Mouse (Mus musculus): ENCODE results near the gene Lgr6. TPM values are rescaled to one million over a fixed set of nuclear protein-coding genes. Genes with fewer than 3 reads are reported as not detected.

Lgr6 gene
- polyA plus RNA-seq, 1 experiment, result 0.06 TPM

- Histone ChIP-seq H3K4me3 (ENCODE audit: low read depth, low read length) (no peak overlapping the region), H3K27ac (ENCODE audit: insufficient read depth, low read depth, low read length) (no peak overlapping the region), H3K36me3 (ENCODE audit: control insufficient read depth, insufficient read depth, low read length) (no peaks in the 10 kb centered on the region), H3K4me1 (ENCODE audit: control insufficient read depth, insufficient read depth, insufficient read length, low read length) (no peaks in the 10 kb centered on the region), H3K27me3 (ENCODE audit: control insufficient read depth, insufficient read depth, low read length) (no peaks in the 10 kb centered on the region)
- WGBS, result 92% methylated on average over 4 of the region's 4 CpGs
- TF ChIP-seq CTCF (IDR thresholded peaks at IDR 0.05; ENCODE audit: extremely low read depth, insufficient read length, insufficient replicate concordance, low read depth, low read length) (no peak), POLR2A (IDR thresholded peaks at IDR 0.05; ENCODE audit: low read depth, low read length) (no peak)
These were observed 109.6 kb downstream of the Lgr6 start for GRCm38 (mm10) chr1:134995437-134995836.

- Histone ChIP-seq H3K27ac (ENCODE audit: insufficient read depth, low read depth, low read length) (no peak overlapping the region), H3K27me3 (ENCODE audit: control insufficient read depth, insufficient read depth, low read length) (no peaks in the 10 kb centered on the region), H3K4me1 (ENCODE audit: control insufficient read depth, insufficient read depth, insufficient read length, low read length) (no peaks in the 10 kb centered on the region), H3K4me3 (ENCODE audit: low read depth, low read length) (no peak overlapping the region), H3K36me3 (ENCODE audit: control insufficient read depth, insufficient read depth, low read length) (no peaks in the 10 kb centered on the region)
- WGBS, result 71% methylated on average over 3 of the region's 3 CpGs
- no peak for TF ChIP-seq CTCF (IDR thresholded peaks at IDR 0.05; ENCODE audit: extremely low read depth, insufficient read length, insufficient replicate concordance, low read depth, low read length)
- TF ChIP-seq POLR2A (IDR thresholded peaks at IDR 0.05; ENCODE audit: low read depth, low read length), result no peak
These were observed 110.3 kb downstream of the Lgr6 start for GRCm38 (mm10) chr1:134994739-134995138.

GRCm38 (mm10) chr1:134992046-134992645, 112.9 kb downstream of the Lgr6 start:
- H3K27ac ChIP-seq (ENCODE audit: insufficient read depth, low read depth, low read length), result no peak overlapping the region
- H3K27me3 ChIP-seq (ENCODE audit: control insufficient read depth, insufficient read depth, low read length), result peaks cover 10% of the 10 kb centered on the region
- no peak overlapping the region for H3K4me3 ChIP-seq (ENCODE audit: low read depth, low read length)
- H3K36me3 ChIP-seq (ENCODE audit: control insufficient read depth, insufficient read depth, low read length), result no peaks in the 10 kb centered on the region
- peaks cover 9% of the 10 kb centered on the region for H3K4me1 ChIP-seq (ENCODE audit: control insufficient read depth, insufficient read depth, insufficient read length, low read length)
- TF ChIP-seq CTCF (IDR thresholded peaks at IDR 0.05; ENCODE audit: extremely low read depth, insufficient read length, insufficient replicate concordance, low read depth, low read length) (no peak), POLR2A (IDR thresholded peaks at IDR 0.05; ENCODE audit: low read depth, low read length) (no peak)
- 43% methylated on average over 8 of the region's 8 CpGs for WGBS

DNA sequence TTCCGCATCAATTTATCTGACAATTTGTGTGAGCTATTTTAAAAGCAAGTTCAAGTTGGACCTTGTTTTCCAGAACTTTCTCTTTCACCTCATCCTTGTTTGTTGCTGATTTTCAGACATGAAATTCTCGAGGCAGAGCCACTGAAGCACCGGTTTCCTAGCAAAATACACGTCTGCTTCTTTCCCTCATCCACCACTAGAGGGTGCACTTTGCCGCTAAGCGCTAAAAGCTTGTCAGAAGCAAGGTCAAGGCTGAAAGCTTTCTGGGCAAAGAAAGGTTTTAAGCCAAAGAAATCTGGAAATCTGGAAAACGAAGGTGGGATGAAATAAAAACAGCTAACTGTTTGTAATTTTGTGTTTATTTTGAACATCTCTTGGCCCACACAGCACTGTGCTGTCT, 115.7 kb downstream of the Lgr6 start:
- Histone ChIP-seq H3K27ac (ENCODE audit: insufficient read depth, low read depth, low read length) (no peak overlapping the region), H3K4me1 (ENCODE audit: control insufficient read depth, insufficient read depth, insufficient read length, low read length) (peaks cover 10% of the 10 kb centered on the region), H3K36me3 (ENCODE audit: control insufficient read depth, insufficient read depth, low read length) (no peaks in the 10 kb centered on the region), H3K4me3 (ENCODE audit: low read depth, low read length) (no peak overlapping the region), H3K27me3 (ENCODE audit: control insufficient read depth, insufficient read depth, low read length) (peaks cover 12% of the 10 kb centered on the region)
- TF ChIP-seq POLR2A (IDR thresholded peaks at IDR 0.05; ENCODE audit: low read depth, low read length) (no peak), CTCF (IDR thresholded peaks at IDR 0.05; ENCODE audit: extremely low read depth, insufficient read length, insufficient replicate concordance, low read depth, low read length) (peak; percentile 65; the same call in 1 of the 2 replicates)
- 8% methylated on average over 7 of the region's 7 CpGs for WGBS

DNA sequence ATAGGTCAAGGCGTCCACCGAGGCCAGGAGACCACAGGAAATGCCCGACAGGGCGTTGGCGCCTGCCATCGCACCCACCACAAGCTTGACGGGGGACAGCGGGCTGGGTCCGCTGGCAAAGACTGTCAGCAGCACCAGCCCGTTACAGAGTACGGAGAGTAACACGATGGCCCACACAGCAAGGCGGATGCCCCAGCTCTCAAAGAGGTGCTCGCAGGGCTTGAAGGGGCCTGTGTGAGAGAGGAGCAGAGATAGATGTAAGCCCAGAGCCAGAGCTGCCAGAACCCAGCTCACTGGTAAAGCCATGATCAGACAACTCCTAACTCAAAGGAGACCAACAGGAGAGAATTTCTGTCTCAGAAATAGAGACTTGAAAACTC, 117.1 kb downstream of the Lgr6 start:
- H3K27me3 ChIP-seq (ENCODE audit: control insufficient read depth, insufficient read depth, low read length), result peaks cover 12% of the 10 kb centered on the region
- no peak for TF ChIP-seq POLR2A (IDR thresholded peaks at IDR 0.05; ENCODE audit: low read depth, low read length)
- TF ChIP-seq CTCF (IDR thresholded peaks at IDR 0.05; ENCODE audit: extremely low read depth, insufficient read length, insufficient replicate concordance, low read depth, low read length), result no peak
- H3K4me1 ChIP-seq (ENCODE audit: control insufficient read depth, insufficient read depth, insufficient read length, low read length), result peaks cover 10% of the 10 kb centered on the region
- H3K36me3 ChIP-seq (ENCODE audit: control insufficient read depth, insufficient read depth, low read length), result no peaks in the 10 kb centered on the region
- no peak overlapping the region for H3K27ac ChIP-seq (ENCODE audit: insufficient read depth, low read depth, low read length)
- peak overlapping the region; percentile 59 for H3K4me3 ChIP-seq (ENCODE audit: low read depth, low read length)
- WGBS, result 14% methylated on average over 14 of the region's 14 CpGs

GRCm38 (mm10) chr1:134987173-134987961, 117.7 kb downstream of the Lgr6 start:
- Histone ChIP-seq H3K27ac (ENCODE audit: insufficient read depth, low read depth, low read length) (no peak overlapping the region), H3K4me3 (ENCODE audit: low read depth, low read length) (peak overlapping the region; percentile 59), H3K4me1 (ENCODE audit: control insufficient read depth, insufficient read depth, insufficient read length, low read length) (peaks cover 10% of the 10 kb centered on the region), H3K27me3 (ENCODE audit: control insufficient read depth, insufficient read depth, low read length) (peaks cover 12% of the 10 kb centered on the region), H3K36me3 (ENCODE audit: control insufficient read depth, insufficient read depth, low read length) (no peaks in the 10 kb centered on the region)
- 26% methylated on average over 48 of the region's 48 CpGs for WGBS
- TF ChIP-seq CTCF (IDR thresholded peaks at IDR 0.05; ENCODE audit: extremely low read depth, insufficient read length, insufficient replicate concordance, low read depth, low read length) (no peak), POLR2A (IDR thresholded peaks at IDR 0.05; ENCODE audit: low read depth, low read length) (no peak)

- Histone ChIP-seq H3K36me3 (ENCODE audit: control insufficient read depth, insufficient read depth, low read length) (peaks cover 9% of the 10 kb centered on the region), H3K4me3 (ENCODE audit: low read depth, low read length) (no peak overlapping the region), H3K27ac (ENCODE audit: insufficient read depth, low read depth, low read length) (no peak overlapping the region), H3K27me3 (ENCODE audit: control insufficient read depth, insufficient read depth, low read length) (no peaks in the 10 kb centered on the region), H3K4me1 (ENCODE audit: control insufficient read depth, insufficient read depth, insufficient read length, low read length) (no peaks in the 10 kb centered on the region)
- 74% methylated on average over 1 of the region's 1 CpGs for WGBS
- TF ChIP-seq CTCF (IDR thresholded peaks at IDR 0.05; ENCODE audit: extremely low read depth, insufficient read length, insufficient replicate concordance, low read depth, low read length) (no peak), POLR2A (IDR thresholded peaks at IDR 0.05; ENCODE audit: low read depth, low read length) (no peak)
These were observed 132.2 kb downstream of the Lgr6 start for GRCm38 (mm10) chr1:134972920-134973319.
